Mouse (Mus musculus) myocyte (in vitro differentiated cells): ENCODE data around the gene Sec61a1. TPM values are rescaled to one million over a fixed set of nuclear protein-coding genes. Genes with fewer than 3 reads are reported as not detected.

Source experiments
- H3K27me3 ChIP-seq: one replicate; pipeline ENCODE4 v1.6.1; 2011; ENCODE audit not compliant: control insufficient read depth, insufficient read depth, insufficient read length
- H3K36me3 ChIP-seq: one replicate; pipeline ENCODE4 v1.6.1; 2011; ENCODE audit not compliant: control insufficient read depth, insufficient read depth
- H3K4me2 ChIP-seq: one replicate; pipeline ENCODE4 v1.6.1; 2011; ENCODE audit warnings: low read depth, control low read depth
- H3K4me3 ChIP-seq: one replicate; pipeline ENCODE4 v1.5.1; 2011; ENCODE audit warnings: mild to moderate bottlenecking, control low read depth, moderate library complexity
- H3K79me2 ChIP-seq: one replicate; pipeline ENCODE4 v1.6.1; 2011; ENCODE audit not compliant: control insufficient read depth, insufficient read depth
- H3ac ChIP-seq: one replicate; pipeline ENCODE4 v1.6.1; 2011; ENCODE audit not compliant: control insufficient read depth, insufficient read length
- CEBPB ChIP-seq: IDR thresholded peaks from 2 replicates; pipeline ENCODE4 v1.6.1; 2011; ENCODE audit warnings: mild to moderate bottlenecking, moderate library complexity; ENCODE audit not compliant: poor library complexity, insufficient read depth, severe bottlenecking
- E2F4 ChIP-seq: IDR thresholded peaks from one replicate; pipeline ENCODE4 v1.6.1; 2011; ENCODE audit warnings: mild to moderate bottlenecking, control low read depth, moderate library complexity; ENCODE audit not compliant: insufficient read depth
- MAX ChIP-seq: IDR thresholded peaks from one replicate; pipeline ENCODE4 v1.6.1; 2011; ENCODE audit warnings: low read depth, mild to moderate bottlenecking, control low read depth
- MYOD1 ChIP-seq, 3 experiments: IDR thresholded peaks; one replicate each; pipeline ENCODE4 v1.6.1; 2011; ENCODE audit warnings: control low read depth in 2 of 3, low read depth in 2 of 3, mild to moderate bottlenecking in 2 of 3, moderate library complexity in 1 of 3; ENCODE audit not compliant: insufficient read length in 2 of 3, control insufficient read depth in 1 of 3
- MYOG ChIP-seq, 3 experiments: IDR thresholded peaks; one replicate each; pipeline ENCODE4 v1.6.1; 2011; ENCODE audit warnings: control low read depth in 2 of 3, low read depth in 2 of 3, mild to moderate bottlenecking in 2 of 3; ENCODE audit not compliant: insufficient read length in 2 of 3, control insufficient read depth in 1 of 3, insufficient read depth in 1 of 3
- POLR2A ChIP-seq: IDR thresholded peaks from one replicate; pipeline ENCODE4 v1.6.1; 2011; ENCODE audit warnings: low read depth, mild to moderate bottlenecking, control low read depth, moderate library complexity; ENCODE audit not compliant: insufficient read length
- POLR2AphosphoS2 ChIP-seq: IDR thresholded peaks from one replicate; pipeline ENCODE4 v1.6.1; 2011; ENCODE audit warnings: low read depth, control low read depth; ENCODE audit not compliant: insufficient read length
- REST ChIP-seq: IDR thresholded peaks from one replicate; pipeline ENCODE4 v1.6.1; 2011; ENCODE audit warnings: mild to moderate bottlenecking, control low read depth, moderate library complexity; ENCODE audit not compliant: insufficient read depth, insufficient read length
- SRF ChIP-seq: IDR thresholded peaks from one replicate; pipeline ENCODE4 v1.6.1; 2011; ENCODE audit warnings: low read depth; ENCODE audit not compliant: control insufficient read depth, insufficient read length
- TCF12 ChIP-seq: IDR thresholded peaks from one replicate; pipeline ENCODE4 v1.6.1; 2011; ENCODE audit warnings: mild to moderate bottlenecking, control low read depth; ENCODE audit not compliant: poor library complexity, insufficient read depth, severe bottlenecking
- TCF3 ChIP-seq: IDR thresholded peaks from one replicate; pipeline ENCODE4 v1.6.1; 2011; ENCODE audit warnings: low read depth, control low read depth; ENCODE audit not compliant: insufficient read length
- USF1 ChIP-seq: IDR thresholded peaks from one replicate; pipeline ENCODE4 v1.6.1; 2011; ENCODE audit warnings: low read depth, mild to moderate bottlenecking, control low read depth, moderate library complexity
- polyA plus RNA-seq: library from polyadenylated mRNA; unstranded; fragments of >200 nt; fragmentation: generic; extraction: Trizol; gene quantifications from one replicate; pipeline ENCODE4 v1.2.1, GENCODE M21; 2012; ENCODE audit warnings: missing spikeins

The Sec61a1 gene
- polyA plus RNA-seq, 1 experiment, result 106 TPM

DNA sequence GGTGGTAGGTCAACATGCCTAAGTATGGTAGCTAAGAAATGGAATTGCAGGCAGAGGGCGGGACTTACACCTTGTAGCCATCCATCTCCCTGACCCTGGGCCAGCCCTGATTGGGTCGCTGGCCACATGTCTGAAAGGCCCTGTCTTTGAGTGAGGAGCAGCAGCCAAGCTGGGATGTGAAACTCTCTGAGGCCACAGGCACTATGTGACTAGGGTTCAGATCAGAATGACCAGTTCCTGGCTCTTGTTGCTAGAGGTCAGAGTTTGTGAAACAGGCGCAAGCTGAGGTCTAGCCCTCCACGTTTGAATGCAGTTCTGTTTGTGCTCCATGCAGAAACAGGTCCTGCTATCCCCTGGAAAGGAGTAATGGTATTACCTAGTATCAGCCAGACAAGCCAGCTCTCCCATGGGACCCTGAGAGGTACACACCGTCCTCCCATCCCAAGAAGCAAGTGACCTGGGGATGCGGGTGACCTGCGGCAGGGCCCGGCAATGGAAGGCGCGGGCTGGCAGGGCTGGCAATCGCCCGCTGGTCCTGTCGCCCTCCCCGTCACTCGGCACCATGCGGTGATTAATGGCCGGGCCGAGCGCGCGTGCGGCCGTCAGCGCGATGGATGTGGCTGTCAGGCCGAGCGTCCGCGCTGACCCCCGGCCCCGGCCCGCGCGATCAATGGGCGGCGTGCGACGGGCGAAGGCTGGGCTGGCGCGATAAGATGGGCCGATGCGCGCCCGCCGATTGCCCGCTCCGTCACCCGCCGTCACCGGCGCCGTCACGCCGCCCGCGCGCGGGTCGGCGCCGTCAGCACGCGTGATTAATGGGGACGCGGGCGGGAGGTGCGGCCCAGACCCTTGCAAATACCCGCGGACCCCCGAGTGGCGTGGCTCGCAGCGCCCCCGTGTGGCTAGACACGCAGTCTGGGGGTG, 19.0 kb downstream of the Sec61a1 start:
- Histone ChIP-seq H3K27me3 (no peaks in the 10 kb centered on the region), H3ac (peak overlapping the region; percentile 26), H3K36me3 (no peaks in the 10 kb centered on the region), H3K4me2 (peak overlapping the region; percentile 55), H3K79me2 (no peaks in the 10 kb centered on the region), H3K4me3 (no peak overlapping the region)
- TF ChIP-seq TCF12 (no peak), MAX (no peak), TCF3 (no peak), POLR2AphosphoS2 (no peak), POLR2A (peak; percentile 21), MYOD1 (IDR thresholded peaks at IDR 0.05; ENCODE audit: control insufficient read depth in 1 of 3, insufficient read length in 2 of 3, low read depth in 2 of 3) (no peak), REST (no peak), E2F4 (no peak)

DNA sequence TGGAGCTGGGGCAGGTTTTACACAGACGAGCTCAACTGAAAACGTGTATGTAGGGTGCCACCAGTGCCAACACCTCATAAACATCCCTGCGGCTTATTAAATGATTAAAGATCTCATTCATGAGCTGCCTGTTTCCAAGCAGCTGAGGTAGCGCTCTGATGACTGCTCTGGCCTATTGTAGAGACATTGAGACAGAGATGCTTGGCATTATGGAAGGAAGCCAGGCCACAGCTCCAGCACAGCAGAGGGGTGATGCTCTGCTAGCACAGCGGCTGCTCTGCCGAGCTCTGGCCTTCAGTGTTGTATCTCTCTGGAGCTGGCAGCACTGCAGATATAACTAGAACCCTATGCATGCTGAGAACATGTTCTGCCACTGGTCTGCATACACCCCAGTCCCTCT, 25.0 kb downstream of the Sec61a1 start:
- H3K4me2 ChIP-seq, result no peak overlapping the region
- no peak for TF ChIP-seq POLR2AphosphoS2
- no peak for TF ChIP-seq POLR2A
- no peak for TF ChIP-seq SRF
- no peak for TF ChIP-seq MYOD1 (IDR thresholded peaks at IDR 0.05; ENCODE audit: control insufficient read depth in 1 of 3, insufficient read length in 2 of 3, low read depth in 2 of 3)
- no peak for TF ChIP-seq USF1
- TF ChIP-seq REST, result no peak
- TF ChIP-seq E2F4, result no peak
- no peak for TF ChIP-seq MYOG (IDR thresholded peaks at IDR 0.05; ENCODE audit: control insufficient read depth in 1 of 3, insufficient read depth in 1 of 3, insufficient read length in 2 of 3, low read depth in 2 of 3)
- no peak for TF ChIP-seq CEBPB
- H3K79me2 ChIP-seq, result no peaks in the 10 kb centered on the region
- H3K36me3 ChIP-seq, result no peaks in the 10 kb centered on the region
- no peak overlapping the region for H3K4me3 ChIP-seq
- H3ac ChIP-seq, result no peak overlapping the region
- H3K27me3 ChIP-seq, result no peaks in the 10 kb centered on the region

DNA sequence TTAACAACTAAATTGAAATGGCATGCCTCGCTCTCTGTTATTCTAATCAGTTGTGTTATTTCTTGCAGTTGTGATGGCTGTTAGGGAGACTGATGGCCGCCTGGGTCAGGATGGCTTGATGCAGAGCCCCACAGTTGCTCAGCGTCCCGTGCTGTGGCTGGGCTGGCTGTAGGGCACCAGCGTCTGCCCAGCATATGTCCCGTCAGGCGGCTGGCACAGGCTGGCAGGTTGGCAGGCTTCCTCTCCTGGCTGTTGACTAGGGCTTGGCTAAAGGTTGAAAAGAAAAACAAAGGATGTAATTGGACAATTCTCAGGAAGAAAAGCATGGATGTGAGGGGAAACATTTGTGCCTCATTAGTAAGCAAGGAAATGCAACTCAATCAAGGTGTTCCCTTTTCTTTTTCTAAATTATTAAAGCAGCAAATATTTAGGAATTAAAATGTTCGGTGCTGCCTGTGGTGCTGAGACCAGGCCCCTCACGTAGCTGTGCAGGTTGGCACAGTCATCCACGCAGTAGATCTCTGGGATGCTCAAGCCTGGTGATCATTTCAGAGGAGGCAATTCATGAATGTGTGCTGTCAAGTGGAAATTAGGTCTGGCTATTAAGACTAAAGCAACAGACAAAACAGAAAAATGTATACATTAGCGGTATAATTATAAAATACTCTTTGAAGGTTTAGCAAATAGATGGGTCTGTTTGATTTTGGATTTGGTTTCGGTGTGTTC, 27.9 kb downstream of the Sec61a1 start:
- peaks cover 8% of the 10 kb centered on the region for H3K36me3 ChIP-seq
- H3K27me3 ChIP-seq, result no peaks in the 10 kb centered on the region
- H3K4me2 ChIP-seq, result no peak overlapping the region
- no peak overlapping the region for H3ac ChIP-seq
- no peaks in the 10 kb centered on the region for H3K79me2 ChIP-seq
- TF ChIP-seq MYOD1 (IDR thresholded peaks at IDR 0.05; ENCODE audit: control insufficient read depth in 1 of 3, insufficient read length in 2 of 3, low read depth in 2 of 3), result no peak
- H3K4me3 ChIP-seq, result no peak overlapping the region

DNA sequence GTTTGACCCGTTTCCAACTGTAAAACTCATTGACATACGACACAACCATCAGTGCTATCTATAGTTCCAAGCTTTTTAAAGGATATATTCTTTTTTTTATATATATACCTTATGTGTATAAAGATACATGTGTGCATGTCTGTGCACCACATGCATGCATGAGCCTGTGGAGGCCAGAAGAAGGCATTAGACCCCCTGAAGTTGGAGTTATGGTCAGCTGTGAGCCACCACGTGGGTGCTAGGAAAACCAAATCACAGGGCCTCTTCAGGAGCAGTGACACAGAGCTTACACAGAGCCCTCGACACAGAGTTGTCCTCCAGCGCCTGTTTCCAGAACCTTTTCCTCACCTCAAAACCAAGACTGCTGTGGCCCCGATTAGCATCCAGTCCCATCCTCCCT, 28.9 kb downstream of the Sec61a1 start:
- H3K27me3 ChIP-seq, result no peaks in the 10 kb centered on the region
- H3K4me2 ChIP-seq, result no peak overlapping the region
- H3ac ChIP-seq, result no peak overlapping the region
- TF ChIP-seq POLR2AphosphoS2 (no peak), E2F4 (no peak), CEBPB (no peak), REST (no peak), MYOD1 (IDR thresholded peaks at IDR 0.05; ENCODE audit: control insufficient read depth in 1 of 3, insufficient read length in 2 of 3, low read depth in 2 of 3) (no peak), MYOG (IDR thresholded peaks at IDR 0.05; ENCODE audit: control insufficient read depth in 1 of 3, insufficient read depth in 1 of 3, insufficient read length in 2 of 3, low read depth in 2 of 3) (no peak), SRF (no peak), POLR2A (no peak), MAX (no peak), TCF3 (no peak)
- no peaks in the 10 kb centered on the region for H3K79me2 ChIP-seq
- no peak overlapping the region for H3K4me3 ChIP-seq
- peaks cover 14% of the 10 kb centered on the region for H3K36me3 ChIP-seq

DNA sequence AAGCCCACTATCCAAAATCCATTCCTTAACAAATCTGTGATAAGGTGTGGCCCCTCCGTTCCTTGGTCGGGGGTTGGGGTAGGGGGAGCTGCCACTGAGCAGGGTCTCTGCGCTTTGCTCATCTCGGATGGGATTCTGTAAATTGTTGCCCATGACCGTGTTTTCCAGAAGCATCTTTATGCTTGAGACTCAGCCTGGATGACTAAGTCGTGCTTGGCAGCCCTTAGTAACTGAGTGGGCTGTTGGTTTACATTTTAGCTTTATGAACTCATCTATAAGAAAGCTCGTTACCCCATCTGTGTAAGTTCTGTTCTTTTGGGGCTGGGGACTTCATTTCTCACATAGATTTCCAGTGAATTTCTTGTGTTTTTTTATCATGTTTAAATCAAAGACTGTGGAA, 29.7 kb downstream of the Sec61a1 start:
- no peak for TF ChIP-seq MYOD1 (IDR thresholded peaks at IDR 0.05; ENCODE audit: control insufficient read depth in 1 of 3, insufficient read length in 2 of 3, low read depth in 2 of 3)
- TF ChIP-seq USF1, result no peak
- TF ChIP-seq E2F4, result no peak
- TF ChIP-seq REST, result no peak
- no peak for TF ChIP-seq MYOG (IDR thresholded peaks at IDR 0.05; ENCODE audit: control insufficient read depth in 1 of 3, insufficient read depth in 1 of 3, insufficient read length in 2 of 3, low read depth in 2 of 3)
- TF ChIP-seq TCF12, result no peak
- TF ChIP-seq POLR2A, result no peak
- no peak for TF ChIP-seq SRF
- TF ChIP-seq TCF3, result no peak
- TF ChIP-seq MAX, result no peak
- TF ChIP-seq POLR2AphosphoS2, result no peak
- TF ChIP-seq CEBPB, result no peak

More for the DNA sequence above, 29.7 kb downstream of the Sec61a1 start:
- no peaks in the 10 kb centered on the region for H3K27me3 ChIP-seq
- H3K4me2 ChIP-seq, result no peak overlapping the region
- no peaks in the 10 kb centered on the region for H3K79me2 ChIP-seq
- peaks cover 15% of the 10 kb centered on the region for H3K36me3 ChIP-seq
- no peak overlapping the region for H3ac ChIP-seq
- H3K4me3 ChIP-seq, result no peak overlapping the region
